Mouse (Mus musculus) MEL (cell line): ENCODE results near the gene Trp53i13. TPM values are rescaled to one million over a fixed set of nuclear protein-coding genes. Genes with fewer than 3 reads are reported as not detected.
A peak's percentile ranks its signal among the peaks of the same experiment; 100 is the strongest.

Source experiments
- DNase-seq: peaks from one replicate; pipeline ENCODE4 v3.0.0; 2011; ENCODE audit warnings: low read depth, low spot score
- H3K27ac ChIP-seq: 2 replicates; pipeline ENCODE4 v1.5.1; 2012; ENCODE audit warnings: low read depth, mild to moderate bottlenecking, control low read depth, low read length, moderate library complexity; ENCODE audit not compliant: control insufficient read depth
- H3K27me3 ChIP-seq, 2 experiments: fragments of 150-350 bp in 1 of 2; sonication (generic) in 1 of 2; 2 replicates each; pipeline ENCODE4 v1.6.1; 2012; ENCODE audit warnings: low read length in 2 of 2, mild to moderate bottlenecking in 2 of 2, improper control_type of control experiment in 1 of 2, moderate library complexity in 1 of 2; ENCODE audit not compliant: insufficient read depth in 2 of 2, control insufficient read depth in 1 of 2
- H3K36me3 ChIP-seq, 2 experiments: 2 replicates each; pipeline ENCODE4 v1.6.1; 2012 to 2014; ENCODE audit warnings: low read length in 2 of 2, improper control_type of control experiment in 1 of 2, inconsistent platforms in 1 of 2, mild to moderate bottlenecking in 1 of 2; ENCODE audit not compliant: insufficient read depth in 2 of 2, control insufficient read depth in 1 of 2
- H3K4me1 ChIP-seq, 2 experiments: fragments of 150-350 bp in 1 of 2; sonication (generic) in 1 of 2; 2 replicates each; pipeline ENCODE4 v1.6.1; 2012; ENCODE audit warnings: low read length in 2 of 2, improper control_type of control experiment in 1 of 2, mild to moderate bottlenecking in 1 of 2; ENCODE audit not compliant: insufficient read depth in 2 of 2, control insufficient read depth in 1 of 2
- H3K4me3 ChIP-seq, 2 experiments: fragments of 150-350 bp in 1 of 2; sonication (generic) in 1 of 2; 2 replicates each; pipeline ENCODE4 v1.5.1; 2012; ENCODE audit warnings: low read depth in 2 of 2, low read length in 2 of 2, mild to moderate bottlenecking in 2 of 2, moderate library complexity in 2 of 2, control low read depth in 1 of 2, improper control_type of control experiment in 1 of 2; ENCODE audit not compliant: control insufficient read depth in 1 of 2, insufficient read depth in 1 of 2
- H3K79me2 ChIP-seq: 2 replicates; pipeline ENCODE4 v1.6.1; 2012; ENCODE audit warnings: mild to moderate bottlenecking, low read length, moderate library complexity; ENCODE audit not compliant: control insufficient read depth, poor library complexity, insufficient read depth
- H3K9ac ChIP-seq: 2 replicates; pipeline ENCODE4 v1.6.1; 2012; ENCODE audit warnings: low read depth, mild to moderate bottlenecking, control low read depth, low read length, moderate library complexity; ENCODE audit not compliant: control insufficient read depth, poor library complexity, severe bottlenecking
- H3K9me3 ChIP-seq: fragments of 150-350 bp; sonication (generic); replicated peaks from 2 replicates; pipeline ENCODE4 v1.6.1; 2012; ENCODE audit warnings: mild to moderate bottlenecking, low read length, improper control_type of control experiment, moderate library complexity; ENCODE audit not compliant: insufficient read depth
- BHLHE40 ChIP-seq: IDR thresholded peaks from 2 replicates; pipeline ENCODE4 v1.6.1; 2012; ENCODE audit warnings: low read depth, mild to moderate bottlenecking, inconsistent platforms, low read length, improper control_type of control experiment, borderline replicate concordance
- CHD1 ChIP-seq: IDR thresholded peaks from 2 replicates; pipeline ENCODE4 v1.6.1; 2012; ENCODE audit warnings: low read depth, mild to moderate bottlenecking, inconsistent platforms, low read length, improper control_type of control experiment
- CHD2 ChIP-seq: IDR thresholded peaks from 2 replicates; pipeline ENCODE4 v1.6.1; 2011; ENCODE audit warnings: low read length, improper control_type of control experiment
- CTCF ChIP-seq, 3 experiments: IDR thresholded peaks in 2 of 3; conservative IDR thresholded peaks in 1 of 3; 2 replicates each; pipeline ENCODE4 v1.5.1; 2011 to 2012; ENCODE audit warnings: low read length in 3 of 3, low read depth in 2 of 3, mild to moderate bottlenecking in 2 of 3, improper control_type of control experiment in 1 of 3, inconsistent platforms in 1 of 3, mixed read lengths in 1 of 3, moderate library complexity in 1 of 3; ENCODE audit not compliant: control insufficient read depth in 1 of 3, insufficient read depth in 1 of 3, poor library complexity in 1 of 3, severe bottlenecking in 1 of 3
- E2F4 ChIP-seq: IDR thresholded peaks from 2 replicates; pipeline ENCODE4 v1.6.1; 2011; ENCODE audit warnings: low read depth, low read length, improper control_type of control experiment, borderline replicate concordance
- ELF1 ChIP-seq: IDR thresholded peaks from 2 replicates; pipeline ENCODE4 v1.6.1; 2014; ENCODE audit warnings: low read depth, mild to moderate bottlenecking, inconsistent platforms, low read length, improper control_type of control experiment, moderate library complexity
- EP300 ChIP-seq, 2 experiments: IDR thresholded peaks; 2 replicates each; pipeline ENCODE4 v1.6.1; 2011; ENCODE audit warnings: improper control_type of control experiment in 2 of 2, low read length in 2 of 2, low read depth in 1 of 2, mild to moderate bottlenecking in 1 of 2
- ETS1 ChIP-seq: IDR thresholded peaks from 2 replicates; pipeline ENCODE4 v1.6.1; 2012; ENCODE audit warnings: low read depth, mild to moderate bottlenecking, inconsistent platforms, low read length, improper control_type of control experiment, moderate library complexity
- GABPA ChIP-seq: IDR thresholded peaks from 2 replicates; pipeline ENCODE4 v1.6.1; 2012; ENCODE audit warnings: low read depth, mild to moderate bottlenecking, inconsistent platforms, low read length, improper control_type of control experiment, moderate library complexity
- GATA1 ChIP-seq: IDR thresholded peaks from 2 replicates; pipeline ENCODE4 v1.6.1; 2011; ENCODE audit warnings: low read depth, low read length, improper control_type of control experiment
- HCFC1 ChIP-seq: IDR thresholded peaks from 2 replicates; pipeline ENCODE4 v1.6.1; 2012; ENCODE audit warnings: low read depth, mild to moderate bottlenecking, inconsistent platforms, low read length, improper control_type of control experiment, moderate library complexity
- JUND ChIP-seq: IDR thresholded peaks from 2 replicates; pipeline ENCODE4 v1.6.1; 2011; ENCODE audit warnings: low read depth, mild to moderate bottlenecking, improper control_type of control experiment, low read length
- MAX ChIP-seq: IDR thresholded peaks from 2 replicates; pipeline ENCODE4 v1.6.1; 2011; ENCODE audit warnings: low read length, improper control_type of control experiment
- MAZ ChIP-seq: IDR thresholded peaks from 2 replicates; pipeline ENCODE4 v1.6.1; 2012; ENCODE audit warnings: low read depth, mild to moderate bottlenecking, inconsistent platforms, low read length, improper control_type of control experiment
- MEF2A ChIP-seq: IDR thresholded peaks from 2 replicates; pipeline ENCODE4 v1.6.1; 2014; ENCODE audit warnings: low read depth, mild to moderate bottlenecking, inconsistent platforms, low read length, improper control_type of control experiment; ENCODE audit not compliant: poor library complexity, insufficient replicate concordance, severe bottlenecking; ENCODE audit errors: extremely low read depth
- MXI1 ChIP-seq: IDR thresholded peaks from 2 replicates; pipeline ENCODE4 v1.6.1; 2011; ENCODE audit warnings: mild to moderate bottlenecking, low read depth, low read length, improper control_type of control experiment
- MYB ChIP-seq: IDR thresholded peaks from 2 replicates; pipeline ENCODE4 v1.6.1; 2011; ENCODE audit warnings: mild to moderate bottlenecking, low read depth, low read length, improper control_type of control experiment
- MYC ChIP-seq: IDR thresholded peaks from 2 replicates; pipeline ENCODE4 v1.6.1; 2011; ENCODE audit warnings: low read depth, mild to moderate bottlenecking, low read length, improper control_type of control experiment, moderate library complexity
- NELFE ChIP-seq: IDR thresholded peaks from 2 replicates; pipeline ENCODE4 v1.6.1; 2011; ENCODE audit warnings: low read depth, low read length, improper control_type of control experiment
- POLR2A ChIP-seq, 2 experiments: IDR thresholded peaks; 2 replicates each; pipeline ENCODE4 v1.6.1; 2011 to 2012; ENCODE audit warnings: low read length in 2 of 2, mild to moderate bottlenecking in 2 of 2, control low read depth in 1 of 2, improper control_type of control experiment in 1 of 2, low read depth in 1 of 2, moderate library complexity in 1 of 2; ENCODE audit not compliant: control insufficient read depth in 1 of 2, insufficient read depth in 1 of 2, poor library complexity in 1 of 2
- POLR2AphosphoS2 ChIP-seq: IDR thresholded peaks from 2 replicates; pipeline ENCODE4 v1.6.1; 2011; ENCODE audit warnings: low read length, improper control_type of control experiment
- POLR2AphosphoS5 ChIP-seq: IDR thresholded peaks from 2 replicates; pipeline ENCODE4 v1.6.1; 2012; ENCODE audit warnings: low read depth, borderline replicate concordance, mild to moderate bottlenecking, inconsistent platforms, low read length, moderate library complexity, mixed read lengths
- RAD21 ChIP-seq: IDR thresholded peaks from 2 replicates; pipeline ENCODE4 v1.6.1; 2011; ENCODE audit warnings: mild to moderate bottlenecking, low read depth, low read length, improper control_type of control experiment
- RCOR1 ChIP-seq: IDR thresholded peaks from 2 replicates; pipeline ENCODE4 v1.6.1; 2012; ENCODE audit warnings: low read depth, mild to moderate bottlenecking, inconsistent platforms, low read length, improper control_type of control experiment
- SIN3A ChIP-seq: IDR thresholded peaks from 2 replicates; pipeline ENCODE4 v1.6.1; 2012; ENCODE audit warnings: low read length, improper control_type of control experiment, inconsistent platforms
- SMC3 ChIP-seq: IDR thresholded peaks from 2 replicates; pipeline ENCODE4 v1.6.1; 2011; ENCODE audit warnings: low read depth, low read length, improper control_type of control experiment
- TAL1 ChIP-seq: IDR thresholded peaks from 2 replicates; pipeline ENCODE4 v1.6.1; 2012; ENCODE audit warnings: mild to moderate bottlenecking, inconsistent platforms, low read length, moderate library complexity, mixed read lengths
- TBP ChIP-seq: IDR thresholded peaks from 2 replicates; pipeline ENCODE4 v1.8.0; 2011; ENCODE audit warnings: low read depth, low read length, improper control_type of control experiment
- TCF12 ChIP-seq: IDR thresholded peaks from 2 replicates; pipeline ENCODE4 v1.6.1; 2014; ENCODE audit warnings: low read depth, mild to moderate bottlenecking, inconsistent platforms, low read length, improper control_type of control experiment, moderate library complexity
- ZKSCAN1 ChIP-seq: IDR thresholded peaks from 2 replicates; pipeline ENCODE4 v1.6.1; 2012; ENCODE audit warnings: low read depth, mild to moderate bottlenecking, inconsistent platforms, low read length, improper control_type of control experiment, moderate library complexity
- ZMIZ1 ChIP-seq: IDR thresholded peaks from 2 replicates; pipeline ENCODE4 v1.6.1; 2012; ENCODE audit warnings: low read depth, mild to moderate bottlenecking, inconsistent platforms, low read length, improper control_type of control experiment, moderate library complexity
- ZNF384 ChIP-seq: IDR thresholded peaks from 2 replicates; pipeline ENCODE4 v1.6.1; 2012; ENCODE audit warnings: low read depth, mild to moderate bottlenecking, inconsistent platforms, low read length, improper control_type of control experiment
- polyA plus RNA-seq, 2 experiments: library from polyadenylated mRNA; stranded (reverse) in 1 of 2; unstranded in 1 of 2; fragments of >175 nt in 1 of 2; fragments of >200 nt in 1 of 2; gene quantifications; 2 replicates each; pipeline versions ENCODE4 v1.2.1 to v1.2.4; 2012; ENCODE audit warnings: low replicate concordance in 2 of 2, low read depth in 1 of 2; ENCODE audit not compliant: insufficient read length in 2 of 2, insufficient read depth in 1 of 2, missing spikeins in 1 of 2
- total RNA-seq: library from RNA; depleted of rRNA; stranded (reverse); fragments of 300-350 nt; gene quantifications from 2 replicates; pipeline ENCODE4 v1.2.3, GENCODE M21; 2012

The Trp53i13 gene
- total and polyA plus RNA-seq, 3 experiments = 6.0 to 12.3 TPM; not detected in 1

GRCm38 (mm10) chr11:77520601-77521529 lies 5.1 kb upstream of the Trp53i13 start:
- H3K79me2 ChIP-seq = no peaks in the 10 kb centered on the region
- peaks cover 10 to 16% of the 10 kb centered on the region in 2 experiments for H3K4me1 ChIP-seq
- H3K36me3 ChIP-seq = peaks cover 0 to 19% of the 10 kb centered on the region in 2 experiments; a peak in 2 of 4 replicates
- H3K27me3 ChIP-seq = no peaks in the 10 kb centered on the region
- TF ChIP-seq ZKSCAN1 = no peak
- TF ChIP-seq HCFC1 = peak; percentile 50; the same call in 1 of the 2 replicates
- peak; percentile 60; the same call in 1 of the 2 replicates for TF ChIP-seq ETS1
- no peak for TF ChIP-seq TAL1
- peak; percentile 51; the same call in 1 of the 2 replicates for TF ChIP-seq BHLHE40
- no peak for TF ChIP-seq POLR2A (IDR thresholded peaks at IDR 0.05; ENCODE audit: control insufficient read depth in 1 of 2, insufficient read depth in 1 of 2, low read depth in 1 of 2, low read length in 2 of 2, poor library complexity in 1 of 2)
- TF ChIP-seq MAX = no peak
- TF ChIP-seq TCF12 = peak; percentile 16; the same call in 1 of the 2 replicates
- 0 out of 2 replicates have a peak, but pooled peaks have one; percentile 31 for TF ChIP-seq NELFE
- peak; percentile 71 for TF ChIP-seq RCOR1
- no peak for TF ChIP-seq POLR2AphosphoS2
- TF ChIP-seq RAD21 = no peak
- TF ChIP-seq MAZ = peak; percentile 80
- peak; percentile 27; the same call in 1 of the 2 replicates for TF ChIP-seq SMC3
- TF ChIP-seq TBP = peak; percentile 68
- TF ChIP-seq MYC = peak; percentile 28; the same call in 1 of the 2 replicates
- peak; percentile 83 for TF ChIP-seq CHD2
- TF ChIP-seq JUND = peak; percentile 44; the same call in 1 of the 2 replicates
- TF ChIP-seq ZMIZ1 = no peak
- peak; percentile 46 for TF ChIP-seq ELF1
- no peak; the same call in 1 of the 2 replicates for TF ChIP-seq CHD1
- TF ChIP-seq EP300 (IDR thresholded peaks at IDR 0.05; ENCODE audit: low read depth in 1 of 2, low read length in 2 of 2) = peak; percentile 69 to 77
- TF ChIP-seq MEF2A = no peak
- TF ChIP-seq ZNF384 = peak; percentile 64
- TF ChIP-seq MXI1 = peak; percentile 21; the same call in 1 of the 2 replicates
- TF ChIP-seq CTCF (IDR thresholded peaks at IDR 0.05 in 2 of 3, conservative IDR thresholded peaks at IDR 0.05 in 1 of 3; ENCODE audit: control insufficient read depth in 1 of 3, insufficient read depth in 1 of 3, low read depth in 2 of 3, low read length in 3 of 3, poor library complexity in 1 of 3, severe bottlenecking in 1 of 3) = peak in 1 of 3 experiments; percentile 23; a peak in 2 of 6 replicates
- TF ChIP-seq GATA1 = 0 out of 2 replicates have a peak, but pooled peaks have one; percentile 7
- no peak for TF ChIP-seq POLR2AphosphoS5
- TF ChIP-seq GABPA = no peak
- TF ChIP-seq MYB = no peak
- no peak for TF ChIP-seq E2F4
- TF ChIP-seq SIN3A = peak; percentile 66
- TF ChIP-seq, all 39 proteins: peak for 19
- peak overlapping the region; percentile 42; the same call in 1 of the 2 replicates for H3K27ac ChIP-seq
- peak; percentile 89 for DNase-seq
- peak overlapping the region in 1 of 2 experiments; percentile 8; a peak in 3 of 4 replicates for H3K4me3 ChIP-seq
- peak overlapping the region; percentile 31 for H3K9ac ChIP-seq
- no peaks in the 10 kb centered on the region for H3K9me3 ChIP-seq
